Mouse (Mus musculus) hindbrain, embryonic 14.5 days (tissue): ENCODE results near the gene Rassf5. TPM values are rescaled to one million over a fixed set of nuclear protein-coding genes. Genes with fewer than 3 reads are reported as not detected.

Experiments
- ATAC-seq: fragments of 200-750 bp; cut with Nextera tagmentation; 2 replicates; pipeline ENCODE4 v1.8.0; 2017; ENCODE audit warnings: moderate number of reproducible peaks, mild to moderate bottlenecking, moderate TSS enrichment, moderate library complexity; ENCODE audit not compliant: low FRiP score
- DNase-seq: peaks from one replicate; pipeline ENCODE4 v3.0.0-alpha.2; 2015; ENCODE audit warnings: low spot score
- H3K27ac ChIP-seq: fragments of 300-500 bp; sonication (generic); 2 replicates; pipeline ENCODE4 v1.5.1; 2014; ENCODE audit warnings: mild to moderate bottlenecking, moderate library complexity
- H3K27me3 ChIP-seq: fragments of 300-500 bp; sonication (generic); 2 replicates; pipeline ENCODE4 v1.6.1; 2014; ENCODE audit warnings: mild to moderate bottlenecking, low read length, mixed read lengths; ENCODE audit not compliant: control insufficient read depth, insufficient read depth
- H3K36me3 ChIP-seq: fragments of 300-500 bp; sonication (generic); replicated peaks from 2 replicates; pipeline ENCODE4 v1.6.1; 2014; ENCODE audit not compliant: control insufficient read depth, insufficient read depth
- H3K4me1 ChIP-seq: fragments of 300-500 bp; sonication (generic); replicated peaks from 2 replicates; pipeline ENCODE4 v1.6.1; 2014; ENCODE audit warnings: antibody characterized with exemption, low read length, mixed read lengths; ENCODE audit not compliant: control insufficient read depth, insufficient read depth
- H3K4me2 ChIP-seq: fragments of 300-500 bp; sonication (generic); replicated peaks from 2 replicates; pipeline ENCODE4 v1.6.1; 2014; ENCODE audit warnings: mild to moderate bottlenecking, moderate library complexity
- H3K4me3 ChIP-seq: fragments of 300-500 bp; sonication (generic); replicated peaks from 2 replicates; pipeline ENCODE4 v1.5.1; 2014; ENCODE audit warnings: mild to moderate bottlenecking, low read length
- H3K9ac ChIP-seq: fragments of 300-500 bp; sonication (generic); 2 replicates; pipeline ENCODE4 v1.6.1; 2014
- H3K9me3 ChIP-seq: fragments of 300-500 bp; sonication (generic); 2 replicates; pipeline ENCODE4 v1.6.1; 2016; ENCODE audit warnings: low read length; ENCODE audit not compliant: control insufficient read depth
- WGBS: fragments of 180-500 bp; shearing (Covaris S2); extraction: QIAGEN DNeasy Blood & Tissue Kit; methylation state at CpG from one replicate; pipeline ENCODE4 v1.1.7; 2014; 5-methylcytosine and 5-hydroxymethylcytosine counted together
- polyA plus RNA-seq: library from polyadenylated mRNA; unstranded; fragments of >200 nt; fragmentation: Nextera tagmentation; extraction: Ambion mirVana; gene quantifications from 2 replicates; pipeline ENCODE4 v1.2.1, GENCODE M21; 2014

Gene Rassf5
- polyA plus RNA-seq, 1 experiment from 2014 or later: 4.0 TPM

- ATAC-seq: no peak
- peak overlapping the region; percentile 77 for H3K4me3 ChIP-seq
- H3K27ac ChIP-seq: peak overlapping the region; percentile 88; the same call in 1 of the 2 replicates
- no peak overlapping the region for H3K9ac ChIP-seq
- 76% methylated on average over 11 of the region's 11 CpGs for WGBS
- H3K4me1 ChIP-seq: peaks cover 35% of the 10 kb centered on the region
- H3K36me3 ChIP-seq: no peaks in the 10 kb centered on the region
- no peaks in the 10 kb centered on the region for H3K27me3 ChIP-seq
- peak overlapping the region; percentile 62 for H3K4me2 ChIP-seq
- no peaks in the 10 kb centered on the region for H3K9me3 ChIP-seq
- no peak for DNase-seq
Observed at GRCm38 (mm10) chr1:131139102-131140095, 105.7 kb downstream of the Rassf5 start.

DNA sequence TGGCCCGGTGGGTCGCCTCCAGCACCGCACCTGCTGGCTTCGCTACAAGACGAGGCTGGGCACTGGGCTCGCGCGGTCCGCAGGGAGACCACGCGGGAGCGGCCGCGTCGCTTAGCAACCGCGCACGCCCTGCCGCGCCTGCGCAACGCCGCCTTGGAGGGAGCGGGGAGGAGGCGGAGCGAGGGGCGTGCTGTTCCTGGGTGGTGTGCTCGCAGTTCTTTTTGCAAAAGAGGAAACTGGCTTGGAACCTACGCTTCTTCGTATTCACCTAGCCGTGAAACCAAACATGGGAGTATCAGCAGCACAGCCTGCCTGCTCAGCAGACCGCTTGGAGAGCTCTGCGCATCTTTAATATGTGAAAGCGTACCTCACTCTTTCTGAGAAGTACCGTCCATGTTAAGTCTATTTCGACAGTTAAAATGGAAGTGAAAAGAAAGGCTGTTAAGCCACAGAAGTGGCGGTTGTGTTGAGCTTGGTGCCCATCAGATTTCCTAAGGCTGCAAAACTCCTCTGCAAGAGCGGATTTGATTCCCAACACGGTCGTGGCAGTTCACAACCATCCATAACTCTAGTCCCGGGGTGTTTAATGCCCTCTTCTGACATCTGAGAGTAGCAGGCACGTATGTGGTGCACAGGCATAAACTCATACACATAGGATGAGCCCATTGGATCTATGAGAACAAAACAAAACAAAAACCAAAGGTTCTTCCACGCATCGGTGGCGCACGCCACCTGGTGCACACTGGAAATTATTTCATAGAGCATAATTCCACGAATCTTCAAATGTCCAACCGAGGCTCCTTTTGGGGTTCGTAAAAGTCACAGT, 106.7 kb downstream of the Rassf5 start, which contains the start of gene Dyrk3:
Gene Dyrk3 (minus strand): TSS at position 150 of the 826 bp plus-strand sequence.
- ATAC-seq (peak; percentile 96), DNase-seq (peak; percentile 93)
- WGBS: 6% methylated on average over 49 of the region's 49 CpGs
- H3K36me3 ChIP-seq: no peaks in the 10 kb centered on the region
- H3K9me3 ChIP-seq: no peaks in the 10 kb centered on the region
- H3K4me2 ChIP-seq: peak within 1 kb of the TSS; percentile 62
- peak within 1 kb of the TSS; percentile 86 for H3K9ac ChIP-seq
- peak within 1 kb of the TSS; percentile 88 for H3K27ac ChIP-seq
- H3K4me1 ChIP-seq: peaks cover 41% of the 10 kb centered on the region
- H3K27me3 ChIP-seq: no peaks in the 10 kb centered on the region
- H3K4me3 ChIP-seq: peak within 1 kb of the TSS; percentile 77

DNA sequence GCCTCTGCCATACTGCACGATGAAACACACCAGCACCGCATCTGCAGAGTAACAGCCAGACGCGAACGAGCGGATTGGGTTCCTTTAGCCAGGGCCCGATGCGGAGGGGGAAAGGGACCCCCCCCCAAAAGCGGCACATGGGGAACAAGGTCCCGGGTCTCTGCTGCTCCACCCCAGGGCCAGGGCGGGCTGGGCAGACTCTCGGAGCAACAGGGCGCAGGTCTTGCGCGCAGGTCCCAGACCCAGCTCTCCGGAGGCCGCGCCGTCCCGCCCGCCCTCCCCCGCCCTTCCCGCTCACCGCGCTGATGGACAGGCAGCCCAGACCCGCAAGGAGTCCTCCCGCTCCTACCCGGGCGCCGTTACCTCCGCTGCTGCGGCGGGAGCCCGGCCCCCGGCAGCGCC, 107.3 kb downstream of the Rassf5 start:
- DNase-seq: peak; percentile 38

GRCm38 (mm10) chr1:131137111-131137510, 107.9 kb downstream of the Rassf5 start:
- Histone ChIP-seq H3K4me2 (peak overlapping the region; percentile 62), H3K4me3 (peak overlapping the region; percentile 77), H3K27ac (0 out of 2 replicates have a peak overlapping the region, but pooled peaks have one; percentile 55), H3K4me1 (peaks cover 41% of the 10 kb centered on the region), H3K9me3 (no peaks in the 10 kb centered on the region), H3K9ac (peak overlapping the region; percentile 86), H3K27me3 (no peaks in the 10 kb centered on the region), H3K36me3 (0 out of 2 replicates have a peak, but pooled peaks cover 7% of the 10 kb centered on the region)
- ATAC-seq: no peak
- DNase-seq: no peak
- WGBS: 5% methylated on average over 5 of the region's 5 CpGs

More for the DNA sequence above, 107.3 kb downstream of the Rassf5 start:
- 0 out of 2 replicates have a peak, but pooled peaks cover 3% of the 10 kb centered on the region for H3K36me3 ChIP-seq
- H3K4me2 ChIP-seq: peak overlapping the region; percentile 62
- H3K4me1 ChIP-seq: peaks cover 41% of the 10 kb centered on the region
- peak overlapping the region; percentile 86 for H3K9ac ChIP-seq
- no peaks in the 10 kb centered on the region for H3K27me3 ChIP-seq
- peak overlapping the region; percentile 88 for H3K27ac ChIP-seq
- under 1% methylated on average over 28 of the region's 36 CpGs for WGBS
- no peaks in the 10 kb centered on the region for H3K9me3 ChIP-seq
- ATAC-seq: peak; percentile 90
- H3K4me3 ChIP-seq: peak overlapping the region; percentile 77

DNA sequence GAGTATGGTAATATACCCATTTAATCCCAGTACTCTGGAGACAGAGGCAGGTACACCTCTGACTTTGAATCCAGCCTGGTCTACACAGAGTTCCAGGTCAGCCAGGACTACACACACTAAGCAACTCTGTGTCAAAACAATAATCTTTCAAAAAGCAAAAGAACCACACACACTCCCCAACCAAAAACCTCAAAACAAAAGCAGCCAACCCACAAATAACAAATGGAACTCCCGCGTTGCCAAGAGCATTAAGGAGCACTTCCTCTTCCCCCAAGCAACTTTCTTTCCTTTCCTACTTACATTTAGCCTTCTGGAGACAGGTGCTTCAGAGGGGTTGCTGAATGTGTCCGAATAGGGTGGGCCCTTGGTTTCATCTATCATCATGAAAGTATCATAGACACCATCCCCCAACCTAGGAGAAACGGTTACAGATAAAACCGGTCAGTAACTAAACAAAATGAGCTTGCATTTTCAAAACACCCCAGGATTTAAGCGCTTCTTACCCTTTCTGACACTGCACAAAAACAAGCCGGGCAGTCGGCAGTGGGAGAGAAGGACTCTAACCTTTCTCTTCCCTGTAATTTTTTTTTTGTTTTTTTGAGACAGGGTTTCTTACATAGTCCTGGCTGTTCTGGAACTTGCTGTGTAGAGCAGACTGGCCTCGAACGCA, 109.0 kb downstream of the Rassf5 start:
- H3K27me3 ChIP-seq: no peaks in the 10 kb centered on the region
- H3K9ac ChIP-seq: 0 out of 2 replicates have a peak overlapping the region, but pooled peaks have one; percentile 2
- 88% methylated on average over 10 of the region's 10 CpGs for WGBS
- ATAC-seq: no peak
- DNase-seq: no peak
- H3K4me1 ChIP-seq: peaks cover 41% of the 10 kb centered on the region
- 0 out of 2 replicates have a peak, but pooled peaks cover 7% of the 10 kb centered on the region for H3K36me3 ChIP-seq
- no peaks in the 10 kb centered on the region for H3K9me3 ChIP-seq
- no peak overlapping the region for H3K27ac ChIP-seq
- 0 out of 2 replicates have a peak overlapping the region, but pooled peaks have one; percentile 77 for H3K4me3 ChIP-seq
- peak overlapping the region; percentile 62 for H3K4me2 ChIP-seq

- Histone ChIP-seq H3K9ac (no peak overlapping the region), H3K4me3 (no peak overlapping the region), H3K4me1 (peaks cover 41% of the 10 kb centered on the region), H3K36me3 (peaks cover 12% of the 10 kb centered on the region), H3K27me3 (no peaks in the 10 kb centered on the region), H3K4me2 (peak overlapping the region; percentile 62), H3K27ac (peak overlapping the region; percentile 33; the same call in 1 of the 2 replicates), H3K9me3 (no peaks in the 10 kb centered on the region)
- DNase-seq (no peak), ATAC-seq (no peak)
- WGBS: 48% methylated on average over 8 of the region's 8 CpGs
Observed at GRCm38 (mm10) chr1:131134942-131135522, 110.0 kb downstream of the Rassf5 start.

DNA sequence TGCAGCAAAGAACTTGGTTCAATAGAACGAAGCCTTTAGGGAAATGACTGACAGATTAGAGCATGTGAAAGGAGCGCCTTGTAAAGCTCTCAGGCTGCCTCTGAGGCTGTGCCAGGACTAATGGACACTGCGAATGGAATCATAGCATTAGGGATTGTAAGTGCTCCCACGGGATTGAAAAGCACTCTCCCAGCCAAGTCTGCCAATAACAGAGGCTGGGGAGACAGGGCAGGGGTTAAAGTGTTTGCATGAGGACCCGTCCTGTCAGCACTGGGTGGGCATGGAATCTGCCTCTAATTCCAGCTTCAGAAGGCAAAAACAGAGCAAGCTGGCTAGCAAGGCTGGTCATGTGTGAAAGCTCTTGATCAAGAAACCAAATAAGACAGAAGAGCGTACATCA, 110.8 kb downstream of the Rassf5 start:
- H3K9me3 ChIP-seq: no peaks in the 10 kb centered on the region
- H3K9ac ChIP-seq: no peak overlapping the region
- WGBS: 30% methylated on average over 6 of the region's 6 CpGs
- H3K4me2 ChIP-seq: peak overlapping the region; percentile 21; the same call in 1 of the 2 replicates
- no peak overlapping the region for H3K27ac ChIP-seq
- H3K4me3 ChIP-seq: no peak overlapping the region
- peaks cover 39% of the 10 kb centered on the region for H3K4me1 ChIP-seq
- peaks cover 20% of the 10 kb centered on the region for H3K36me3 ChIP-seq
- peak; percentile 29 for DNase-seq
- H3K27me3 ChIP-seq: no peaks in the 10 kb centered on the region
- no peak for ATAC-seq
